ENCODE assay signal across 8 mouse cellular contexts in genomic region chr12:30040150-30040549, GRCm38 (mm10).
DNase-seq lines count a peak whose midpoint lies in the region; ATAC-seq and TF ChIP-seq lines count a peak whose summit lies in the region.

No protein-coding gene starts in this region.

- no peaks in the 10 kb centered on the region for H3K9me3 ChIP-seq in forebrain, postnatal 0 days (ENCODE audit: low read length)
- no peaks in the 10 kb centered on the region for H3K9me3 ChIP-seq in forebrain, embryonic 12.5 days

- no peak for ATAC-seq in forebrain, postnatal 0 days
- ATAC-seq in forebrain, embryonic 12.5 days (ENCODE audit: low FRiP score): no peak

- H3K9ac ChIP-seq in forebrain, postnatal 0 days: no peak overlapping the region
- H3K9ac ChIP-seq in forebrain, embryonic 12.5 days: no peak overlapping the region

- no peaks in the 10 kb centered on the region for H3K36me3 ChIP-seq in forebrain, postnatal 0 days (ENCODE audit: insufficient read depth)
- H3K36me3 ChIP-seq in forebrain, embryonic 12.5 days (replicated peaks): no peaks in the 10 kb centered on the region

- peak; percentile 64 for DNase-seq in forebrain, postnatal 0 days
- DNase-seq in urinary bladder, postnatal 25 days (ENCODE audit: low spot score): peak; percentile 21
- DNase-seq in urinary bladder, postnatal 10 days (ENCODE audit: low spot score): no peak
- DNase-seq in gastrocnemius, adult 2 months: peak; percentile 61
- peak; percentile 61 to 70 for DNase-seq in kidney, postnatal 25 days
- peak; percentile 80 for DNase-seq in retina, postnatal 1 day
- DNase-seq in thymus, postnatal 36 days: no peak

- peak; percentile 84 for TF ChIP-seq CTCF in forebrain, postnatal 0 days (IDR thresholded peaks at IDR 0.05; ENCODE audit: low read depth)
- TF ChIP-seq CTCF in gastrocnemius, adult 2 months (IDR thresholded peaks at IDR 0.05): peak; percentile 73

- no peak overlapping the region for H3K4me2 ChIP-seq in forebrain, postnatal 0 days (ENCODE audit: low read depth)
- no peak overlapping the region for H3K4me2 ChIP-seq in forebrain, embryonic 12.5 days

- WGBS in forebrain, postnatal 0 days: 25% methylated on average over 4 of the region's 4 CpGs
- WGBS in forebrain, embryonic 12.5 days: 33% methylated on average over 4 of the region's 4 CpGs

- no peaks in the 10 kb centered on the region for H3K27me3 ChIP-seq in forebrain, postnatal 0 days (ENCODE audit: insufficient read depth, low read length)
- no peaks in the 10 kb centered on the region for H3K27me3 ChIP-seq in forebrain, embryonic 12.5 days

- H3K27ac ChIP-seq in forebrain, postnatal 0 days (ENCODE audit: low read depth, low read length): no peak overlapping the region
- no peak overlapping the region for H3K27ac ChIP-seq in forebrain, embryonic 12.5 days
- H3K27ac ChIP-seq in gastrocnemius, adult 2 months: peak overlapping the region; percentile 43

- H3K4me3 ChIP-seq in forebrain, postnatal 0 days (ENCODE audit: low read depth, low read length): no peak overlapping the region
- H3K4me3 ChIP-seq in forebrain, embryonic 12.5 days (replicated peaks): no peak overlapping the region
- H3K4me3 ChIP-seq in gastrocnemius, adult 2 months: no peak overlapping the region

- H3K4me1 ChIP-seq in forebrain, postnatal 0 days (ENCODE audit: insufficient read depth): no peaks in the 10 kb centered on the region
- peaks cover 22% of the 10 kb centered on the region for H3K4me1 ChIP-seq in forebrain, embryonic 12.5 days

- intact Hi-C loops in gastrocnemius, adult 2 months (cut with DNase I): loop anchor here (1.0 kb wide), 1 partner anchor 113 kb away; no protein-coding TSS in a partner anchor

Comparison
In these comparisons a context has a peak if more than half of its experiments do, and no peak if none do; other contexts are left out.
1. DNase-seq: peak in forebrain, postnatal 0 days (single experiment), urinary bladder, postnatal 25 days (single experiment), gastrocnemius, adult 2 months (single experiment), kidney, postnatal 25 days (2 of 2) and retina, postnatal 1 day (single experiment); none in urinary bladder, postnatal 10 days (single experiment) and thymus, postnatal 36 days (0 of 2).